Comparison of ENCODE assay signal across 10 mouse cellular contexts in the genomic region with DNA sequence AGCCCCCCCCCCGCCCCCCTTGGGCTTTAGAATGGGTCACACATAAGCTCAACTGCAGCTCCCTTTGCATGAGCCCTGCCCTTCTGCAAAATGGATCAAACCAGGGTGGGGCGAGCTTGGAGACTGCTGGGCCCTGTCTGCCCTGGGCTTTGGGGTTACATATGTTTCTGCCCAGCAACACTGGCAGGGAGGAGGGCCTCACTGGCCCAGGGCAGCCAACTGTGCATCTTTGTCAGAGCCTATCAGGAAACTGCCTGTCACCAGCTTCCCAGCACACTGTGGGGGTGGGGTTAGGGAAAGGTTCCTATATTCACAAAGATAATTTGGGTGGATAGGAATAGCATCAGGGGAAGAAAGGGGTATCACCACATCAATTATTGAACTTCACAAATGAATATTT.
DNase-seq lines count a peak whose midpoint lies in the region; ATAC-seq and TF ChIP-seq lines count a peak whose summit lies in the region.
"Had no signal": no experiment of that assay in that cellular context is flagged by ENCODE, and none has a peak within 500 bp of the region (broad histone marks: within the 10 kb centered on the region; RNA-seq: fewer than 3 reads in every experiment).

No protein-coding gene starts in this region.

- no peak overlapping the region for H3K4me3 ChIP-seq in kidney, embryonic 16.5 days (ENCODE audit: low read length)
- H3K4me3 ChIP-seq in limb, embryonic 13.5 days, result no peak overlapping the region

- H3K36me3 ChIP-seq in kidney, embryonic 16.5 days (ENCODE audit: insufficient read depth, low read length), result no peaks in the 10 kb centered on the region
- H3K36me3 ChIP-seq in limb, embryonic 13.5 days, result no peaks in the 10 kb centered on the region

- no peaks in the 10 kb centered on the region for H3K27me3 ChIP-seq in kidney, embryonic 16.5 days (ENCODE audit: insufficient read depth, low read length)
- peaks cover 2% of the 10 kb centered on the region; the same call in 1 of the 2 replicates for H3K27me3 ChIP-seq in limb, embryonic 13.5 days
- H3K27me3 ChIP-seq: Patski had no signal

- peak; percentile 52 for ATAC-seq in kidney, embryonic 16.5 days (ENCODE audit: low FRiP score, low TSS enrichment)
- ATAC-seq in limb, embryonic 13.5 days (ENCODE audit: low FRiP score, low read depth), result 0 out of 2 replicates have a peak, but pooled peaks have one; percentile 34
- ATAC-seq: Patski had no signal

- H3K9ac ChIP-seq in kidney, embryonic 16.5 days (replicated peaks; ENCODE audit: low read length), result no peak overlapping the region
- no peak overlapping the region for H3K9ac ChIP-seq in limb, embryonic 13.5 days

- H3K9me3 ChIP-seq in kidney, embryonic 16.5 days (ENCODE audit: low read length), result no peaks in the 10 kb centered on the region
- H3K9me3 ChIP-seq in limb, embryonic 13.5 days, result no peaks in the 10 kb centered on the region

- 35% methylated on average over 2 of the region's 2 CpGs for WGBS in kidney, embryonic 16.5 days
- 37% methylated on average over 2 of the region's 2 CpGs for WGBS in limb, embryonic 13.5 days

- H3K27ac ChIP-seq in kidney, embryonic 16.5 days (ENCODE audit: low read length), result no peak overlapping the region
- H3K27ac ChIP-seq in limb, embryonic 13.5 days, result no peak overlapping the region

- no peak for TF ChIP-seq CTCF in brain, embryonic 14.5 days (IDR thresholded peaks at IDR 0.05; ENCODE audit: borderline replicate concordance, extremely low read depth, insufficient read depth, insufficient read length)

- H3K4me1 ChIP-seq in kidney, embryonic 16.5 days (ENCODE audit: insufficient read depth, low read length), result peaks cover 38% of the 10 kb centered on the region
- H3K4me1 ChIP-seq in limb, embryonic 13.5 days, result peaks cover 31% of the 10 kb centered on the region

- DNase-seq in kidney, adult 18-20 months, result no peak
- DNase-seq in MN1 (ENCODE audit: low spot score), result peak; percentile 77
- peak; percentile 51 for DNase-seq in brain, embryonic 14.5 days (ENCODE audit: low read depth)
- no peak for DNase-seq in urinary bladder, postnatal 14 days (ENCODE audit: low spot score)
- no peak for DNase-seq in right cerebral cortex, adult 18-20 months
- no peak for DNase-seq in urinary bladder, adult 18-20 months (ENCODE audit: low spot score in 2 of 2)
- DNase-seq: cerebellum, postnatal 36 days had no signal

- TF ChIP-seq POLR2A in brain, embryonic 14.5 days (IDR thresholded peaks at IDR 0.05; ENCODE audit: borderline replicate concordance, extremely low read depth, insufficient read depth, insufficient read length, poor library complexity, severe bottlenecking), result no peak

- no peak overlapping the region for H3K4me2 ChIP-seq in kidney, embryonic 16.5 days (replicated peaks; ENCODE audit: low read depth, low read length)
- no peak overlapping the region for H3K4me2 ChIP-seq in limb, embryonic 13.5 days (replicated peaks)

Comparison
In these comparisons a context has a peak if more than half of its experiments do, and no peak if none do; other contexts are left out.
1. DNase-seq: peak in MN1 (single experiment) and brain, embryonic 14.5 days (single experiment); none in kidney, adult 18-20 months (single experiment), urinary bladder, postnatal 14 days (single experiment), right cerebral cortex, adult 18-20 months (single experiment) and urinary bladder, adult 18-20 months (0 of 2).